Mouse (Mus musculus) cortical plate, adult 2 months (tissue): ENCODE data around the gene Maml3. TPM values are rescaled to one million over a fixed set of nuclear protein-coding genes. Genes with fewer than 3 reads are reported as not detected.

ENCODE experiments used
- H3K27ac ChIP-seq: fragments of 200-500 bp; 2 replicates; pipeline ENCODE4 v1.5.1; 2012; ENCODE audit warnings: low read length, control low read depth, inconsistent platforms; ENCODE audit not compliant: insufficient read depth
- H3K4me1 ChIP-seq: fragments of 200-500 bp; 2 replicates; pipeline ENCODE4 v1.6.1; 2011; ENCODE audit warnings: low read length; ENCODE audit not compliant: control insufficient read depth, insufficient read depth
- H3K4me3 ChIP-seq: fragments of 200-500 bp; 2 replicates; pipeline ENCODE4 v1.5.1; 2011; ENCODE audit warnings: mild to moderate bottlenecking, low read length, control low read depth; ENCODE audit not compliant: insufficient read depth
- CTCF ChIP-seq: fragments of 200-500 bp; IDR thresholded peaks from 2 replicates; pipeline ENCODE4 v1.5.1; 2011; ENCODE audit warnings: mild to moderate bottlenecking, control low read depth, low read length; ENCODE audit not compliant: insufficient read depth; ENCODE audit errors: extremely low read depth
- POLR2A ChIP-seq: fragments of 200-500 bp; IDR thresholded peaks from 2 replicates; pipeline ENCODE4 v1.6.1; 2011; ENCODE audit warnings: mild to moderate bottlenecking, low read length, control low read depth; ENCODE audit not compliant: insufficient read depth; ENCODE audit errors: extremely low read depth
- polyA plus RNA-seq: library from polyadenylated mRNA; depleted of rRNA; stranded (reverse); fragments of >200 nt; gene quantifications from 2 replicates; pipeline ENCODE4 v1.2.3, GENCODE M21; 2012

Gene Maml3
- polyA plus RNA-seq, 1 experiment, result 2.7 TPM

GRCm38 (mm10) chr3:51749421-51749811, 355.5 kb downstream of the Maml3 start:
- H3K4me1 ChIP-seq, result peaks cover 5% of the 10 kb centered on the region; the same call in 1 of the 2 replicates
- TF ChIP-seq POLR2A (no peak), CTCF (no peak)
- no peak overlapping the region for H3K4me3 ChIP-seq
- no peak overlapping the region for H3K27ac ChIP-seq

- Histone ChIP-seq H3K4me1 (peaks cover 5% of the 10 kb centered on the region; the same call in 1 of the 2 replicates), H3K27ac (no peak overlapping the region), H3K4me3 (no peak overlapping the region)
- no peak for TF ChIP-seq POLR2A
- no peak for TF ChIP-seq CTCF
Measured at GRCm38 (mm10) chr3:51748436-51749376, 356.2 kb downstream of the Maml3 start.

GRCm38 (mm10) chr3:51746816-51747215, 358.1 kb downstream of the Maml3 start:
- H3K4me3 ChIP-seq, result no peak overlapping the region
- peaks cover 5% of the 10 kb centered on the region; the same call in 1 of the 2 replicates for H3K4me1 ChIP-seq
- H3K27ac ChIP-seq, result no peak overlapping the region
- TF ChIP-seq POLR2A, result no peak
- no peak for TF ChIP-seq CTCF

GRCm38 (mm10) chr3:51745162-51745561, 359.7 kb downstream of the Maml3 start:
- Histone ChIP-seq H3K4me3 (no peak overlapping the region), H3K4me1 (peaks cover 4% of the 10 kb centered on the region; the same call in 1 of the 2 replicates), H3K27ac (no peak overlapping the region)
- TF ChIP-seq CTCF (no peak), POLR2A (no peak)

- Histone ChIP-seq H3K4me1 (no peaks in the 10 kb centered on the region), H3K27ac (no peak overlapping the region)
- TF ChIP-seq CTCF (no peak), POLR2A (no peak)
Measured at GRCm38 (mm10) chr3:51744339-51744759, 360.5 kb downstream of the Maml3 start.

GRCm38 (mm10) chr3:51742405-51742804, 362.5 kb downstream of the Maml3 start:
- Histone ChIP-seq H3K4me3 (no peak overlapping the region), H3K27ac (no peak overlapping the region), H3K4me1 (no peaks in the 10 kb centered on the region)
- no peak for TF ChIP-seq CTCF
- no peak for TF ChIP-seq POLR2A

More at GRCm38 (mm10) chr3:51744339-51744759, 360.5 kb downstream of the Maml3 start:
- no peak overlapping the region for H3K4me3 ChIP-seq

- H3K4me1 ChIP-seq, result no peaks in the 10 kb centered on the region
- TF ChIP-seq POLR2A (no peak), CTCF (no peak)
- no peak overlapping the region for H3K27ac ChIP-seq
- H3K4me3 ChIP-seq, result no peak overlapping the region
Measured at GRCm38 (mm10) chr3:51741824-51742223, 363.1 kb downstream of the Maml3 start.

- TF ChIP-seq CTCF (no peak), POLR2A (no peak)
- no peak overlapping the region for H3K4me3 ChIP-seq
- H3K4me1 ChIP-seq, result no peaks in the 10 kb centered on the region
- H3K27ac ChIP-seq, result no peak overlapping the region
Measured at GRCm38 (mm10) chr3:51739835-51740112, 365.1 kb downstream of the Maml3 start.

GRCm38 (mm10) chr3:51739049-51739834, 365.6 kb downstream of the Maml3 start:
- no peak overlapping the region for H3K4me3 ChIP-seq
- H3K4me1 ChIP-seq, result no peaks in the 10 kb centered on the region
- no peak overlapping the region for H3K27ac ChIP-seq
- TF ChIP-seq POLR2A (no peak), CTCF (no peak)
